Mouse (Mus musculus): ENCODE data around the gene Rab12.
"Not testable (repeated sequence)": the region's sequence is repeated elsewhere in the genome, so short reads cannot be mapped to it uniquely, and the experiment has no call there.

Gene Rab12

DNA sequence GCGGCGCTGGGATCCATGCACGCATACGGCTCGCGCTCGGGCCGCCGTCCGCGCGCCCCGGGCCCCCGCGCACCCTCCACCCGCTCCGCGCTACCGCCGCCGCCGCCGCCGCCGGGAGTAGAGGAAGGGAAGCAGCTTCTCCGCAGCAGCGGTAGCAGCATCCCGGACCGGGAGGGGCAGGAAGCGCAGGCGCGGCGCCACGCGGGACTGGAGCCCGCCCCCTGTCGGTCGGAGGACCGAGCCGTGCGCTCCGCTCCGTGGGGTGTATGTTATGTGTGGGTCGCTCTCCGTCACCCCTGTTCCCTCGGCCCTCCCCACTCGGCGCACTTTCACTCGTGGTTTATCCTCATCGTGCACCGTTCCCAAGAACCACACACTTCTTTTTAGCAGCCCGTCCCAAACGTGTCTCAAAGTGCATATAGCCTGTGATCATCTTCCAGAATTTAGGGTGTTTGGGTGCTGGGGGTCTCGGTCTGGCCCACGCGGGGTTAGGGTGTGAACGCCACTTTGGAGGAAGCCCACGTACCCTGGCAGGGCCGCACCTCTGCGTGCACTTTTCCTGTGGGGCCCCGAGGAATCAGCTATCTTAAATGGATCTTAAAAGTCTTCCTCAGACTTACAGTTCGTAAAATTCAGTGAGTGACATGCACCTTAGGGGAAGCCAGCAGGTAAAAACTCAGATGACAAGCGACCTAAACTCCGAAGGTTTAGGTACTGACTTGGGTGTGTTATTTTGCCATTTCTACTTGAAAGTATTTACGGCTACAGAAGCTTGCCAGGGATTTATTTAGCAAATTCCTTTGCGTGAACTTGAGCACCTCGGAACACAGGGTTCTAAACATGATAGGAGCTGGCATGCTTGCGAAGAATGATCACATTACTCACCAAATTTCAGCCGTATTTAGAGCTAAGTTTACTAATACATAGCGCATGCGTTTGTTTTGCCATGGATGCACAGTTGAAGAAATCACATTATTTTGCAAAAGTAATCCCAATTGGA, at the start of gene Rab12:
Gene Rab12 (minus strand): TSS at position 176 of the 1,000 bp plus-strand sequence.
- peak; percentile 95 to 96 for DNase-seq

DNA sequence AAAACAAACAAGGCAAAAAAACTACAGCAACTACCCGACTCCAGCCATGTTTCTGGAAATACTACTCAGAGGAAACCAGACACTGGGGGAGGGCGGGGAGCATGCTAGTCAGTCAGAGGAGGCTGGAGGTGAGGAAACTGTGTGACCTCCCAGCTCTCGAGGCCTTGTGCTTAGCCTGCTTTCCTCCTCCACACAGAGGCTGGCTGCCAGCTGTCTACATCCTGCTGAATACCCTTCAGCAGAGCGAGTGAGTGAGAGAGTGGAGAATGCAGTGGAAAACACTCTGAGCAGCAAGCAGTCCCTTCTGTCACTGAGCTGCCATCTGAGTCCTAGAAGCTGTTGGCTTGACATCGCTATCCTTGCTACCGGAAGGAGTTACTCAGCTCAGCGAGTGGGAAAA, 44.7 kb upstream of the Rab12 start:
- no peak for DNase-seq

DNA sequence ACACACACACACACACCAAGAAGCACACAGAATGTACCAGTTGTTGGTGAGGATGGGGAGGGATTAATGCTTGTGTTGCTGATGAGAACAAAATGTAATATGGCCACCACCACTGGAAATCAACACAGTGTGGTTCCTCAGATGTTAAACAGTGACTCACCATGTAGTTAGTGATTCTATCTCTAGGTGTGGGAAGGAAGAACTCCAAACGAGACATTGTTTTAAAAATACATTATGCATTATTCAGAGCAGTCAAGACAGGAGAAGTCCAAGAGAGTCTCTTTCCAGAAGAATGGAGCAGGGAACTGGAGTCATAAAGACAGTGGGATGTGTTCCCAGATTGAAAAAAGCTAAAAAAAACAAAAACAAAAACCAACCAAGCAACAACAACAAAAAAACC, 44.0 kb upstream of the Rab12 start:
- no peak for DNase-seq

- no peak for DNase-seq
These were observed 41.9 kb upstream of the Rab12 start for GRCm38 (mm10) chr17:66561380-66561779.

DNA sequence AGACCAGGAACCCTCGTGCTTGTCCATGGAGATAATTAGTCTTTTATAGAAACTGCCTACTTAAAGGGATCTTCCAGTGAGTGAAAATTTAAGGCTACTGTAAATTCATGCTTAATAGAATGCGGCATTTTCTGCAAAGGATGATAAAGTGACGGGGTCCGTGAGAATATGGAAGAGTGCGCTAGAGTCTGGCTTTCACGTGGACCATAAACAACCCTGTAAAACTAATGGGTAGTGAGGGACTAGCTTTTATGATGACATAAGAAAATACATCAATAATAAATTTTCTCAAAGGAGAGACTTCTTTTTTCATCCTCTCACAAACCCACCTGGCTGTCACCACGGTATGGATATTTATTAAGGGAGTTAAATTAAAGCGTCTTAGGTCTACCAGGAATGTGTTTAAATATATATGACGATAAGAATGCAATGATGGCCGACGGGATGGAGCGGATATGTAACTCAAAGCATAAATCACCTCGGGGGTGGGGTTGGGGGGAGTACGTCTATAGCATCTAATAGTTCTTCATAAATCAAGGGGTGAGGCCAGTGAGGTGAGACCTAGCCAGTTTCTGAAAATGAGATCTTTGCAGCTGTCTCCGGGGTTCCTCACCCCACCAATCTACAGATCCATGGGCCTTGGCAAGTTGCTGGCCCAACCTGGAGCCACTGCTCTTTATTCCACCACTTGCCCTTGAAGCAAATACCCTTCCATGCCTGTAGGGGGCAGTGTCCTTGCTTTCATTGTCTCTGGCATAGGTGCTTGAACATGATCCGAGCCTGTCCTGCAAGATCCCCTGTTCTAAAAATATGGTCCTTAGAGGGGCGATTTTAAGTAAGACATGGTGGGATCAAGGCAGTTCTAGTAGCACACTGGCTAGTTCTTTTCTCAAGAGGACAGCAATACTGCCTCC, 39.1 kb upstream of the Rab12 start:
- no peak for DNase-seq

GRCm38 (mm10) chr17:66552690-66553089, 33.2 kb upstream of the Rab12 start:
- DNase-seq = no peak

DNA sequence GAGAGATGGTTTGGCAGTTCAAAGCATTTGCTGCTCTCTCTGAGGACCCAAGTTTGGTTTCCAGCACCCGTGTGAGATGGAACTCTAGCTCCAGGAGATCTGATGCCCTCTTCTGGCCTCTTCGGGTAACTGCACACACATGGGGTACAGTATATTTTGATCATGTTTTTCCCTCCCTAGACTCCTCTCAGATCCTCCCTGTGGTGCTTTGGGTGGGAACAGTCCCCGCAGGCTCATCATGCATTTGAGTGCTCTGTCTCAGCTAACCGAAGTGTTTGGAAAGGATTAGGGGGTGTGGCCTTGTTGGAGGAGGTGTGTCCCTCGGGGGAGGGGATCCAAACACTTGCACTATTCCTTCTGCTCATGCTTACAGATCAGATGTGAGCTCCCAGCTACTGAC, 31.0 kb upstream of the Rab12 start:
- no peak for DNase-seq

- no peak for DNase-seq
These were observed 12.8 kb upstream of the Rab12 start for GRCm38 (mm10) chr17:66532285-66532684.

DNA sequence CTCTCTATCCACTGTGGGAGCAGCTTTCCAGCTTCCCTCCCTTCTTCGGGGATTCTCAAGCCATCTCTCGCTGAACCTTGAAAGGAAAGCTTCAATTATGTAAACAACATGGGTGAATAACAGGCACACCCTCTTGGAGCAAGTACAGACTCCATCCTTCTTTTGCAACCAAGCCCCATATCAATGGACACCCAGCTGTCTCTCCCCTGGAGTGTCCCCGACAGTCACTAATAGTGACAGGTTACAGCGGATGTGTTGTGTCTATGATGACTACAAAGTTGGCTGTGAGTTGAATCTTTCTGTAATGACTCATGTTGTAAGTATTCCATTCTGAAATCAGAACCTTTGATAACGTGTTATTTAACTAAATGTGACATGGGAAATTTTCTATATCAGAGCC, 3.9 kb upstream of the Rab12 start:
- DNase-seq = no peak

GRCm38 (mm10) chr17:66522631-66523030, 3.1 kb upstream of the Rab12 start:
- DNase-seq = not testable (repeated sequence)

GRCm38 (mm10) chr17:66518877-66519553, 514 bp downstream of the Rab12 start:
- DNase-seq = peak; percentile 36 to 53

DNA sequence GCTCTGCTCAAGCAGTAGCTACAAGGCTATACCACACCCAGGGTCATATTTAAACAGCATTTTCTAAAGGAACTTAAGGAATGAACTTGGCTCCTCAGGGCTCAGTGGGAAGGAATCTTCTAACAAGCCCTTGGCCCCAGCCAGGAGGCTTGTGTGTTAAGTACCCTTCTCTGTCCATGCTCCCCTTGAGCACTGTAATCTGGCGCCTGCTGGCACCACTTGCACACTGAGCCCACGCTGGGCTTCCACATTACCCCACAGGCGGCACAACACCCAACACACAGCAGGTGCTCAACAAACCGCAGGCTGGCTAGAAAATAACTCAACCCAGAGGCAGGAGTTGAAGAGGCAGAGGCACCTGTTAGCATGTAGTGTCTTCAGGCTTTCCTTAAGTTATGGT, 2.6 kb downstream of the Rab12 start:
- DNase-seq = no peak

GRCm38 (mm10) chr17:66514288-66514995, 5.1 kb downstream of the Rab12 start:
- no peak for DNase-seq

- no peak for DNase-seq
These were observed 7.2 kb downstream of the Rab12 start for GRCm38 (mm10) chr17:66512202-66512956.

DNA sequence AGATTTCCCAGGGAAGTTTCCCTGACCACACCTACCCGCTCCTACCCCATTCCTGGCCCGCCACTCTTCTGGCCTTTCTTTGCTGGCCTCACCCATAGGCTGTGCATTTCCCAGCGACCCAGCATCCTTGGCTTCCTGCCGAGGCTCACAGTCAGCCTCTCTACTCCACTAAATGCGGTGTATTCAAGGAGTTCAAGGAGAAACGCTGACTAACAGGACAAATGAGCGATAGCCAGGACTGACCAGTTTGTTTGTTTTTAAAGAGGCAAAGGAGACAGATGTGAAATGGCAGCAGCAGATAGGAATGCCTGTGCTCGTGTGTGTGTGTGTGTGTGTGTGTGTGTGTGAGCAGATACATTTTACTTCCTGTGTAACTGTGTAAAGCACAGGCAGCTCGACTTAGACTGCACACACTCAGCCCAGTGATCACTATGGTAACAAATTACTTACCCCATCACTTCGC, 9.3 kb downstream of the Rab12 start:
- DNase-seq = peak in 1 of 2 experiments; percentile 38

GRCm38 (mm10) chr17:66507049-66507954, 12.2 kb downstream of the Rab12 start:
- peak; percentile 45 to 51 for DNase-seq

DNA sequence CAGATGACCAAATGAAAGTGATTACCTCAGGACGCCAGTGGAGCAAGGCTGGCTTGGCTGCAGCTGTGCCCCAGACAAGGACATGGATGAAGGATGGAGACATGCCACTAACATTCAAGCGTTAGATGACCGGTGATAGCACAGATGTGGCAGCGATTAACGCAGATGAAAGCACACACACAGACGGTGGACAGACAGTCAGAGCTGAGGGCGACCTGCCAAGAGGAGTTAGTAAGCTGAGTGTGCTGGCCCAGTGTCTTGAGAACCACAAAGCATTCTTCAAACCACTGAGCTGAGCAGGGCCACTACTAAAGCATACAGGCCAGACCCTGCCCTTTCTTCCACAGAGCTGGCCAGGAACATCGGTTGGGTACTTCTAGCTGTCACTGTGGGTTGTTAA, 14.6 kb downstream of the Rab12 start:
- peak; percentile 42 to 47 for DNase-seq

- DNase-seq = no peak
These were observed 15.3 kb downstream of the Rab12 start for GRCm38 (mm10) chr17:66504248-66504647.

DNA sequence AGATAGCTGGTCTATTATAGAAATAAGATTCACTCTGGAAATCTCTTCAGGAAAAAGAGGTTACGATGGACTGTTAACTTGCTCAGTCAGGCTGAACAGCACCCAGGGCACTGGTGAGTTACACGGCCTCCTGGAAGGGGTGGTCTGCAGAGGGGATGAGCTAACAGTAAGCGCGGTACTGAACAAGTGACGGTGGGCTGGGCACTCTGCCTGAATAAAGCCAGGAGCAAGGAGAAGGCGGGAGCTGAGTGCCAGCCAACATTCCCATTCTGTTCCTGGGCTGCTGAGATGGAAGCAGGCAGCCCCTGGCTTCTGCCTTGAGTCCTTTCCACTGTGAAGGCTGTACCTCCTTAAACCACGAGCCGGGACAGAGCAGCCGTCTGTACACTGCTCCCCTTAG, 16.1 kb downstream of the Rab12 start:
- peak; percentile 78 to 79 for DNase-seq

- DNase-seq = no peak
These were observed 16.7 kb downstream of the Rab12 start for GRCm38 (mm10) chr17:66502865-66503264.
